Mouse (Mus musculus) fibroblast of lung, adult 2 months (primary cell): ENCODE data around the gene Mgea5.

Source experiments
- DNase-seq: peaks from one replicate; pipeline ENCODE4 v3.0.0-alpha.2; 2011; ENCODE audit warnings: low read depth

Mgea5 gene

DNA sequence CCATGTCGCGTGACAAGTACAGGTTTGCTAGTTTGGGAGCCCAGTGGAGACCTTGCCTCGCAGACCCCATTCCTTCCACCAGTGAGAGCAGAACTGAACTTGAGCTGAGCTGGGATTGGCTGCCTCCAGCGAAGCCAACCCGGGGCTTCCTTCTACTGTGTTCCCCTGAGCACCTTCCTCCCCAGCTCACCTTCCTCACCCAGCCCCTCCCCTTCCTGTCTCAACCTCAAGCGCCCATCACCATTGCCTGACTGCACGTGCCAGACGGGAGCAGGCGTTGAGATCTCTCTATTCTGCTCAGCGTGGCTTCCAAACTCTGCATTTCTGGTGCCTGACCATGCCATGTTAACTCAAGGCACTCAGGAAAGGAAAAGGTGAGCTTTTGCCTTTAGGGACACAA, 56.4 kb downstream of the Mgea5 start:
- no peak for DNase-seq

DNA sequence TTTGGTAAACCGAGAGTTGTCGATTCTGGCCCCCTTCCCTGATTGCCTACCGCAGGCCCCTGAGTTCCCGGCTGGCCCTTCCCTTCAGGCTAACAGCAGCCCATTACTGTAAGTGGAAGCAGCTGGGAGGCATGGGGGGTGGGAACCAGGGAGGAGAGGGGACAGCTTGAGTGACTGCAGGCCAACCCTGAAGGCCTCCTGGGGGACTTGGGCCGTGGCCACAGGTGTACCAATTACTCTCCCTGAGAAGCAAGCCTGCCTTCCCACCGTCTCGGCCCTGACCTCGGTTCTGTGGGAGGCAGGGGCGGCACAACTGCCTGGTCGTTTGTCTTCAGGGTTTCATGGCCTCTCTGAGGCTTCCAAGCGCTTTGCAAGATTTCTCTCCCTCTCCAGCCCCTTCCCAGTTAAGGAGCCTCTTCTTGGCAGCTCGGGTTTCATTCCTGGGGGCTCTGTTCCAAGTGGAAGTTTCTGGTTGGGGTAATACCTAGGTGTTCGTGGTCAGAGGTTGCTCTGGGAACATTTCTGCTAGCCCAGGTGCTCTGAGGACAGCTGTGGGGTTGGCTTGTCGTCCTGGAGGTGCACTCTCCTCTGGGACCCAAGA, 57.9 kb downstream of the Mgea5 start:
- no peak for DNase-seq

DNA sequence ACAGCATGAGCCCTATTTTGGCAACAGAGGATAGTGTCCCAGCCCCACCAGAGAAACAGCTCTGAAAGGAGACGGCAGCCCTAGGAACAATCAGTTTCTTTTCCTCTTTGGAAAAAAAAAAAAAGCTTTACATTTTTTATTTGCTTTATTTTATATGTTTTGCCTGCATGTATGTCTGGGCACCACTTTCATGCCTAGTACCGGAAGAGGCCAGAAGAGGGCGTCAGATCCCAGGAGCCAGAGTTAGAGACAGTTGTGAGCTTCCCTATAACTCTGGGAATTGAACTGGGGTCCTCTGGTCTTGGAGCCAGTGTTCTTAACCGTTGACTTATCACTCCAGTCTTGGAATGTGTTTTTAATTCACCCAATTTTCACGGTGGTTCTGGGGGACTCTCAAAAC, 61.4 kb downstream of the Mgea5 start:
- DNase-seq: no peak

GRCm38 (mm10) chr19:45718286-45718685, 65.4 kb downstream of the Mgea5 start:
- DNase-seq: no peak

DNA sequence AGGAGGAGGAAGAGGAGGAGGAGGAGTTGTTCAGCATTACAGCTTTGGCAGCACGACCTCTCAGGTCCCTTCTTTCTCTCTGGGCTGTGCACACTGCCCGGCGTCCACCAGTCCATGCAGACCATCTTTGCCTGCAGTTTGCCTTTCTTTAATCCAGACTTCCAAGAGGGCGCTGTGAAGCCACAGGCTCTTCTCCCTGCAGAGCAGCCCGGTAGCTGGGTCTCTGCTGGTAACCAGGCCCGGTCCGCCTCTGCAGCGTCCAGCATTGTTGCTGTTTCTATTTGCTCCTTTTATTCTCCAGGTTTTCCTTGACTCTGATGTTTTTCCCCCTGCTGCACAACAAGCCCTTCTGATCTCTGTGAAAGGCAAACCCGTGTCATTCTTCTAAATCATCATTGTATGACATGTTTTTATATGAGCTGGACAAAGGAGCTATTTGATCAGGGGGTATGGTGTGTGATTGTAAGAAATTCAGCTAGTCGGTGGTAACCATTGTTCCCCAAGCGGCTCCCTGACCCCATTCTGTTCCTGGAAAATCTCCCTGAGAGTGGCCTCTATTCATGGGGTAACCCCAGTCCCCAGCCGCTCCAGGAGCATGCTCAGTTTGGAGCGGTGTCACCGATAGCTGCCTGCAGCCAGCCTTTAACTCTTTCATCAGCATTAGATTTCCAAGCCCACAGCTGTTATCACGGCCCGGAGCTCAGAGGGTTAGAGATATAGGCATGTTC, 66.0 kb downstream of the Mgea5 start:
- no peak for DNase-seq

DNA sequence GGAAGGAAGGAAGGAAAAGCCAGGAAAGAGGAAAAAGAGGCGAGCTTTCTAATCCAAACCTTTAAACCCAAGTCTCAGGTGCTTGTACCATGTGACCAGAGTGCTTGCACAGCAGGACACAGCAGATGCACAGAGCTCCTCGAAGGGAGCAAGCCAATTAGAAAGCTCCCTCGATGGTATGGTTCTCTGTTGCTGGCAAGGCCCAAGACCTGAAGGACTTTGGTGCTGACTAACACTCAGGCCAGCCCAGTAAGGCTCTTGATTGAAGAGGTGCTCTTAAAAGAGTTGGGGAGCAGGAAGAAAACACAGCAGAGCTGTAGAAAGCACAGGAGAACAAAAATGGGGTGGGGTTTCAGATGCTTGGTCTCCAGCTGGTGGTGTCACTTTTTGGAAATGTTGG, 74.9 kb downstream of the Mgea5 start:
- no peak for DNase-seq
